Mouse (Mus musculus) myocyte (in vitro differentiated cells): ENCODE measurements at regions not wholly inside any gene's neighbourhood (a gene's known extent, or its start where the extent isn't known, plus 50 kb on each side); places are given as distances from the start of the nearest gene placed in this dataset.

Experiments
- CEBPB ChIP-seq: IDR thresholded peaks from 2 replicates; pipeline ENCODE4 v1.6.1; 2011; ENCODE audit warnings: mild to moderate bottlenecking, moderate library complexity; ENCODE audit not compliant: poor library complexity, insufficient read depth, severe bottlenecking
- E2F4 ChIP-seq: IDR thresholded peaks from one replicate; pipeline ENCODE4 v1.6.1; 2011; ENCODE audit warnings: mild to moderate bottlenecking, control low read depth, moderate library complexity; ENCODE audit not compliant: insufficient read depth
- POLR2A ChIP-seq: IDR thresholded peaks from one replicate; pipeline ENCODE4 v1.6.1; 2011; ENCODE audit warnings: low read depth, mild to moderate bottlenecking, control low read depth, moderate library complexity; ENCODE audit not compliant: insufficient read length
- TCF12 ChIP-seq: IDR thresholded peaks from one replicate; pipeline ENCODE4 v1.6.1; 2011; ENCODE audit warnings: mild to moderate bottlenecking, control low read depth; ENCODE audit not compliant: poor library complexity, insufficient read depth, severe bottlenecking

DNA sequence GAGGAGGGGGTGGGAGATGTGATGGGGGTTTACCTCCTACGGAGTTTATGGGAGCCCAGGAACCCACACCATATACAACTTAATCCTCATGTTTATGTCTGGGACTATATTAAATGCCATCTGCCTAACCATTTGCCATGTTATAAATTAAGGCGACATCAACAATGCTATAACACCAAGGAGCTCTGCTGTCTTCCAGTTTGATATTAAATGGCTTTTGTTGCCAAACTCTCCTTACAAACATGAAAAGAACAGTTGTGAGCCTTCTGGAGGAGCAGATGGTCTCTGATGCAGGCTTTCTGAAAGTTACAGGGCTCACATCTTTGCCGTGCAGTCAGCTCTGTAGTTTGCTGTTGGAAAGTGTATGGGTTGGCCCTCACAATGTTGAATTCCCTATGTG, 470.3 kb upstream of the Sall1 start:
- no peak for TF ChIP-seq POLR2A
- TF ChIP-seq CEBPB, result no peak
- TF ChIP-seq TCF12, result no peak
- no peak for TF ChIP-seq E2F4
